Mouse (Mus musculus): ENCODE data around the gene Defb28.

Gene Defb28

DNA sequence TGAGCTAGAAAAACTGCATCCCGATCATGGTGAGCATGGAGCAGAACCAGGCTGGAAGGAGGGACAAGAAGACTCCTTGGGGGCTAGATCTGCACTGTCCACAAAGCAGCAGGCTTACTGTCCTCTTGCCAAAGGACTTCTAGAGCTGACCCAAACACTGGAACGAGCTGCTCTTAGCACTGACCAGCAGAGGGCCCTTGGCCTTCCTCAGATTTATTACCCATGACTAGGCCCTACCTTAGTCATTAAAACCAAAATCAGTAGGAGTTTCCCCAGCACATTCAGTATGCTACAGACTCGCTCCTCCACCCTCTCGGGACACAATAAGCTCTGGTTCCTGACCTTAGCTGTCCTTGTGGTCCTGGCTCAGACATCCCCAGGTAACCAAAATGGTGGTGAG is at the start of gene Defb28:
Gene Defb28, plus strand, starts transcription at position 275 of the 400 bp plus-strand sequence.
- DNase-seq (ENCODE audit: low spot score in 2 of 2), result no peak

DNA sequence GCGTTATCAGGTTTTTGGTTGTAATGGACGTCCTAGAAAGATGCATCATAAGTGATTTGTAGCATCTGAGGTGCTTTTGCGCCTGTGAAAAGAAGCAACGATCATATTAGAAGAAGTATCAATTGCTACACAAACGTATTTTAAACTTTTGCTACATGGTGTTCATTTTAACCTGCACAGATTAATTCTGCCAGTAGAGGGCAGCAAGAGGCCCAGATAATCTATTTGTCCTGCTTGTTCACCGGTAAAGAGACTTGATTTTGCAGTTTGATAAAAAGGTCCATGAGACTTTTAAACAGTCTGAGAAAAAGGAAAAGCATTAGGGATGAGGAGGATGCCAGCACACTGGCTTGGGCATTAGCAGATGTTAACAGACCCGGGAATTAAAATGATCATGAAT is 47.1 kb upstream of the Defb28 start:
- peak in 1 of 2 experiments; percentile 45 for DNase-seq (ENCODE audit: low spot score in 2 of 2)

DNA sequence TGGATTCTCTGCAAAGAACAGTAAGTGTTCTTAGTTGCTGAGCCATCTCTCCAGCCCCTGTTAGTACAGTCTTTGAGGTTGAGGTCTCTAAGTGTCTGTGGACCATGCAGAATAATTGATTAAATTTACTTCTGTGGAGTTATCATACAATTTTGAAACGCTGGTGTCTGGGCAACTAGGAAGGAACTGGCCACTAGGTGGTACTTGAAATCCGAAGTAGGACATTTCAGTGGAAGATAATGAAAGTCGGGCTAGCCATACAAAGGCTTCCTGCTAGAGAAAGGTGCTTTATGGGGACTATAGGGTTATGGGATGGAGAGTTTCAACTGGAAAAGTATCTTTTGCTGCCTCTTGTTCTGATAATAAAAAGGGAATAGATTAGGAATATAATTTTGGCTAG is 45.6 kb upstream of the Defb28 start:
- no peak for DNase-seq (ENCODE audit: low spot score in 2 of 2)

DNA sequence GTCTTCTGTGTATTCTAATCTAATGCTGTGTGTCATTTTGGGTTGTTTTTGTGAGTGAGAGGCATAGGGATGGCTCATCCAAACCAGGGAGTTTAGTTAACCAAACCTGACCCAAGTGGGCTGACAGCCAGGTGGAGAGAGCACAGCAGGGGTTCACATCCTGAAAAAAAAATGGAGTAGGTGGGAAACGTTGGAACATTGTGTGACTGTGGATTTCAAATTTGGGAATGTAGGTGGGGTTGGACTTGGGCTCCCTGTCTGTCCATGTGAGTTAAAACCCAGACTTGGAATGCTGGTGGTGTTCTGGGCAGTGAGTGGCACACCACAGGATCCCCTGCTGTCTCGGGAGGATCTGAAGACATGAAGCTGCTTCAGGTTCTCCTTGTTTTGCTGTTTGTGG is 41.3 kb upstream of the Defb28 start, which contains the start of gene Defb20:
Gene Defb20, plus strand, starts transcription at position 301 of the 400 bp plus-strand sequence.
- DNase-seq (ENCODE audit: low spot score in 2 of 2), result no peak

DNA sequence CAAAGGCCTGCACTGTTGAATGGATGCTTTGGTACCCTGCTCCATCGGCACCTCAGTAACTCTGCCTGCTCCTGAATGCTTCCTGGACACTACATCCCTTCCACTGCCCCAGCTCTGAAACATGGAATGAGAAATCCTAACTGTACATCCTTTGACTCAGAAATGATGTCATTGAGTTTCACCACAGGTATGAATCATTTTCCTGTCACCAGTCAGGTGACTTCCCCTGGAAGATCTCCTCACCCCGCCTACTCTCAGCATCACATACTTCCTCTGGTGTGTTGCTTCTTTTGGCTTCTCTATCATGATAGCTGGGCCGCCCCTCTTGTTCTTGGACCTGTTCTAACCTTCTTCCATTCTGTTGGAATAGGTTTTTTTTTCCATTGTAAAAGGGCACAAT is 37.2 kb upstream of the Defb28 start:
- no peak for DNase-seq (ENCODE audit: low spot score in 2 of 2)

DNA sequence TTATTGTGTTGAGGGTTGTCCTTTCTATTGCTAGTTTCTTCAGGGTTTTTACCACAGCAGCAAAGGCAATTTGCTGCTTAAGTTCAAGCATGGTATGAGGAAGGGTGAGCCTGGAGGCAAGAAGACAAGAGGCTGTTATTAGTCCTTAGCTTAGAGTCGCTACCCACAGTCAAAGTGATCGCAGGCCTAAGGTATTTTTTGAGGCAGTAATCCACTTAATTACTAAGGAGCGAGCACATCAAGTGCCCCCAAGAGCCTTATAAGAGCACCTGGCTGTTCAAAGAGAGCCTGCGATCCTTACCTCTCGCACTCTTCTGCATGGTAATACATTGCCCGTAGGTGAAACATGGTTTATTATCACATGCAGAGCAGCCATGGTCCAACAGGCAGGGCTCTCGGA is 36.3 kb upstream of the Defb28 start:
- DNase-seq (ENCODE audit: low spot score in 2 of 2), result no peak

DNA sequence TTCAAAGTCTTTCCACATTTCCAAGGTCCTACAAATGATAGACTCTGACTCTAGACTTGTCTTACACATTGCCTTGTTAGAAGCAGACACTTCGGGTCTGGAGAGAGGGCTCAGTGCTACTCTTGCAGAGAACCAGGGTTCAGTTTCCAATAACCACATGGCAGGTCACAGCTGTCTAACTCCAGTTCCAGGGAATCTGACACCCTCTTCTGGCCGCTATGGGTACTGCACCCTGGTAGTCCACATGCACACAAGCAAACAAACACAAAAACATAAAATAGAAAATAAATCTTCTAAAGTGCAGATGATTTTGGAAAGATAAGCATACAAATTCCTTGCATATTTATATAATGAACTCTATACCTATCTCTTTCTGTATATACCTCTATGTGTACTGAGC is 31.0 kb upstream of the Defb28 start:
- no peak for DNase-seq (ENCODE audit: low spot score in 2 of 2)

DNA sequence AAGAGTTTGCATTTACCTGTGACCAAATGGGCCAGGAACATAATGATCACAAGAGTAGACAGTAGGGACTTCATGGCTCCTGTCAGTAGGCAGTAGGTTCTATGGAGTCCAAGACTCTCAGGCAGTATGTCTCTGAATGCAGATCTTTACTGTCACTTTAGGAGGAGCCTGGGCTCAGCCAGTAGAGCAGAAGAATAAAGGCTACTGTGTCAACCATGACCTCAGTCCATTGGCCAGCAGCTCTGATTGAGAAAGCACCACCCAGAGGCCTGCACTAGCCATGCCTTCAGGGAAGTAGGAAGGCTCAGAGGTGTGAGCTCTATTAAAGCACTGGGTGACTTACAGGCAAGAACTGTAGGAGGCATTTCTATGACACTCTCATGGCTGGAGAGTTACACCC is 28.0 kb upstream of the Defb28 start, which contains the start of gene Defb22:
Gene Defb22, minus strand, starts transcription at position 101 of the 400 bp plus-strand sequence.
- DNase-seq (ENCODE audit: low spot score in 2 of 2), result no peak

DNA sequence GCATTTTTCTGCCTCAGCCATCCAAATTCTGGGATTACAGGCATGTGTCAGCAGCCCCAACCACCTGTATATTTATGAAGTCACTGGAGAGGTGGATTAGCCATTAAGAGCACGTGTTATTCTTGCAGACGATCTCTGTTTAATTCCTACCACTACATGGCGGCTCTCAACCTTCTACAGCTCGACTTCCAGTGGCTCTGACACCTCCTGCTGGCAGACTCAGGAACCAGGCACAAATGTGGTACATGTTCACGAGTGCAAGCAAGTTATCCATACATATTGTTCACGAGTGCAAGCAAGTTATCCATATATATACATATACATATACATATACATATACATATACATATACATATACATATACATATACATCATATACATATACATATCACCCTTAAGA is 24.9 kb upstream of the Defb28 start:
- DNase-seq (ENCODE audit: low spot score in 2 of 2), result no peak

DNA sequence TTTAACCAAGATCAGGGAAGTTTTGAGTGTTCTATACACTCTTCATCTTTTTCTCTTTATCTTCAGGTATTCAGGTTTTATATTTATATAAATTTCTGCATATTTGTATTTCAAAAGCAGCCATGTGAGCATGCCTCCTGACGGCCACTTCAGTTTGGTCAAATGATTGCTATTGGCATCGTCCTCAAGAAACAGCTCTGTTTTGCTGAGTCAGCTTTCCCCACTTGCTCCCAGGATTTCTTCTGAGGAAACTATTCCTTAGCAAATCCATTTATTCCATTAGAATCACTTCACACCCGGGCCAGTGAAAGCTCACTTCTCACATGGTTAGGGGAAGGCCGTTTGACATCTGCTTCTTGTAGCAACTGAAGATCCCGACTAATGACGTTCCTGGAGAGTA is 20.0 kb upstream of the Defb28 start:
- no peak for DNase-seq (ENCODE audit: low spot score in 2 of 2)

DNA sequence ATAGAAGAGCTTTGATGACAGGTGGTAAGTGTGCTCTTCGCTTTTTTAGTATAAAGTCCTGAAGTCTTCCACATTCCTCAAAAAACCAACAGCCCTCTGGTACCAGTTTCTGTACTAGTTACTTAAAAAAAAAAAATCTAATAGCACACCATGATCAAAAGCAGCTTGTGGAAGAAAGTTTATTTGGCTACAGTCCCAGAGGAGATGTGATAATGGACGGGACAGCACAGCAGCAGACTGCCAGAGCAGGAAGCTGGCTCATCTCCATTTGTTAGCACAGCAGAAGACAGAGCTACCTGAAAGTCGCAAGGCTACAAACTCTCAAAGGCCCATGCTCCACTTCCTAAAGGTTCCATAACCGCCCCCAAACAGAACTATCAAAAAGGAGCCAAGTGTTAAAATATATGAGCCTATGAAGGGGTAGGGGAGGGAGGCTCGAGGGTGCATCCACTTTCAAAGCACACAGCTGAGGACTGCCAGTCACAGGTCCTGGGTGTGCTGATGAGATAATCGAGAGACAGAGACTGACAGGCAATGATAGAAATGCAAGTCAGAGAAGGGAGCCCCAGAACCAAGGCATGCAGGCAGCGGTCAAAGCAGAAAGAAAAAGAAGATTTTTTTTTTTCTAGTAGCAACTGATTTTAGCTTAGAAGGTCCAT is 17.7 kb upstream of the Defb28 start:
- no peak for DNase-seq (ENCODE audit: low spot score in 2 of 2)

DNA sequence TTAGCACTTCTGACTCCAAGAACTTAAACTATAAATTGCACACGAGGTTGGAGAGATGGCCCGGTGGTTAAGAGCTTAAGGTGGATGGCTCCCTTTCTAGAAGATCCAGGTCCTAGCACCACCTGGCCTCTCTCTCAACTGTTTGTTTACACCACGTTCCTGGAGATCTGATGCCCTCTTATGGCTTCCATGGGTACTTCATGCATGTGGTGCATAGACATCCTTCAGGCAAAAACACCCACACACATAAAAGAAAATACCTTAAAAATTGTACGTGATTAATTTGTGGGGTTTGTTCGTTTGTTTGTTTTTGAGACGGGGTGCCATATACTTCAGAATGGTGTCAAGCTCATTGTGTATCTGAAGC is 17.2 kb upstream of the Defb28 start:
- DNase-seq (ENCODE audit: low spot score in 2 of 2), result no peak

DNA sequence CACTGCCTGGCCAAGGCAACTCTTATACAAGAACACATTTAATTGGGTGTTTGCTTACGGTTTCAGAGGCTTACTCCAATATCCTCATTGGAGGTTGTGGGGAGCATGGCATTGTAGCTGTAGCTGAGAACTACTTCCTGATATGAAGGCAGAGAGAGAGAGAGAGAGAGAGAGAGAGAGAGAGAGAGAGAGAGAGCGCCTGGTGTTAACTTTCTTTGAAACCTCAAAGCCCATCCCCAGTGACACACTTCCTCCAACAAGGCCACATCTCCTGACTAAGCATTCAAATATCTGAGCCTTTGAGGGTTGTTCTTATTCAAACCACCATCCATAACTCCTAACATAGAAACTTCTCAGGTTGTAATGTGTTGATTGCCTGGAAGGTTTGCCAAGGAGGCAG is 14.1 kb upstream of the Defb28 start:
- no peak for DNase-seq (ENCODE audit: low spot score in 2 of 2)

DNA sequence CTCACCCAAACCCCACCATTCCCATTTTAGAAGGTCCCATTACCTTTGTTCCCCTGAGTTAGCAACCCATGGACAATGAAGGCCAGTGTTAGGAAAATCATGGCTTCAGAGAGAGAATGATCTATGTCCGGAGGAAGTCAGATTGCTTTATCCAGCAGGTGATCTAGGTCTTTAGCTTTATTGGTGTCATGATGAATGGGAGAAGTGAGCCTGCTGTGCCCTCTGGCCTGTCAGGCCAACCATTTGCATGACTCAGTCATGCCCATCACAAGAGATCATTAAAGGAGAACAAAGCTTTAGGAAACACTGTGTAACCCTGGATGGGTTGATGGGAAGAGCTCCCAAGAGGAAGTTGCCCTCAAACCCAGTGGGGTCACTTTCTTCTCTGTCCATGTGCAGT is 6.5 kb upstream of the Defb28 start, which contains the start of gene Defb26:
Gene Defb26, minus strand, starts transcription at position 101 of the 400 bp plus-strand sequence.
- DNase-seq (ENCODE audit: low spot score in 2 of 2), result no peak

DNA sequence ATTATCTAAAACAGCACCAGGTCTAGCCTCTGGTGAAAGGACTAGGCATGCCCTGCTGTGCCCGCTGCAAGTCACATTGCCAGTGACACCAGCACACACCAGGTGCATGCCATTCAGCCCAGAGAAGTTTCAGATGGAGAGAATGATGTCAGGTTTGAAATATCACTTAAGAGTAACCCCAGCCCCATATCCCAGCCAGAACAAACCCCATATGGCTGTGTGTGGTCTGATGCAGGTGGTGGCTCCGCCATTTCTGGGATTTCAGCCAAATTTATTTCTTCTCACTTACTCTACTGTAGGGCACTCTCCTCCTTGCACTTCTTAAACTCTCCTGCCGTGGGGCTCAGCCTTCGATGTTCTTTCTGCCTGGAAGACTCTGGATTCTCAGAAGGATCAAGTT is 2.0 kb upstream of the Defb28 start:
- DNase-seq (ENCODE audit: low spot score in 2 of 2), result no peak

DNA sequence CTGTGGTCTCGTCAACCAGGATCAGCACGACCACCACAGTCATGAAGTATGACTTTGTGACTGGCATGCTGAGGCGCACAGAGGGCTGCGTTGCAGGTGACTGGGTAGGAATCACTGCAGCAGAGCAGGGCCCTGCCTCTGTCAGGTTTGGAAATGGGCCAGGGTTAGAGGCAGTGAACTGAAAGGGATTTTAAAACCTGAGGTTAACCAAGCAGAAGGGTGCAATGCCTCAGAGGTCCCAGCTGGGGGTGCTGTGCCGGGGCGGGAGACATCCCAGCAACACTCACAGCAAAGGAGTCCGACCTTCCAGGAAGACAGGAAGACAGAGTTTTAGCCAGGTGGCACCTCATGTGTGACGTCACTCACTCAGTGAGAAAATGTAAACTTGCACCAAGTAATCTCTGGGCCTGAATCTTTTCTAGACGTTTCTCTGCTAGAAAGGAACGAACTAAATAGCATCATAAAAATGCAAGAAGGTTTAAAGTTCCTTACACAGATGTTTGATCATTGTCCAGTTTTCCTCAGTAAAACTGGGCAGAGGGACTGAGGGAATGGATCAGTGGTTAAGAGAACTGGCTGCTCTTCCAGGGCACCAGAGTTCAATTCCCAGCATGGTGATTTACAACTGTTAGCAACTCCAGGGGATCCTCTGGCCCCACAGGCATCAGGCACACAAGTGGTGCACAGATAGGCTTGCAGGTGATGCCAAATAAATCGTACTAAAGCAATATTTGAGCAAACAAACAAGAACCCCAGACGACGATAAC is 22.1 kb downstream of the Defb28 start, which contains the start of gene Defb29:
Gene Defb29, minus strand, starts transcription at position 155 of the 767 bp plus-strand sequence.
- DNase-seq (ENCODE audit: low spot score in 2 of 2), result no peak

DNA sequence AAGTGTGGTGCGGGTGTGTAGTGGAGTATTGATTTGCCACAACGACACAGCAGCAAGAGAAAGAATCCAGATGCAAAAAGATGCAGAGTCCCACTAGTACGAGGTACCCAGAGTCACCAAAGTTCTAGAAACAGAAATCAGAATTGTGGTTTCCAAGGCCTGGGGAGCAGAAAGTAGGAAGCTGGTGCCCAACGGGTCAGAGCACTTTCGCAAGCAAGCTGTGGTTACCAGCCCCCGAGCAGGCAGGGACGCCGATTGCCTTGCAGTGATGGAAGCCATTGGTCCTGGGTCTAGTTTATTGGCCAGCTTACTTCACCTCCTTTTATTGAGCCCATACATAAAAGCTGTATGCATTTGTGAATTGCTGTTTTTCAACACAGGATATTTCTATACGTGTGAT is 23.9 kb downstream of the Defb28 start:
- no peak for DNase-seq (ENCODE audit: low spot score in 2 of 2)

DNA sequence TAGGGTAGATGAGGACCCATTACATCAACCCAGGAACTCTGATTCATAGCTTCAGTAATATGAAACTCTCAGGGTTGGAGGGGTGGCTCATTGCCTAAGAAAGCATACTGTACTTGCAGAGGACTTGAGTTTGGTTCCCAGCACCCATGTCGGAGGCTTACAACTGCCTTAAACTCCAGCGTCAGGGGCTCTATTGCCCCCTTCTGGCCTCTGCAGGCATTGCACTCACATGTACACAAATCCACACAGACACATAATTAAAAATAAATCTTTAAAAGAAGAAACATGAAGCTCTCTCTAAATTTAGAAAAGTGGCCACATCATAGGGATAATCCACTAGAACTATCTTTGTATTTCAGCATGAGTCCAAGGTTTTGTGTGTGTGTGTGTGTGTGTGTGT is 24.8 kb downstream of the Defb28 start:
- DNase-seq (ENCODE audit: low spot score in 2 of 2), result no peak

DNA sequence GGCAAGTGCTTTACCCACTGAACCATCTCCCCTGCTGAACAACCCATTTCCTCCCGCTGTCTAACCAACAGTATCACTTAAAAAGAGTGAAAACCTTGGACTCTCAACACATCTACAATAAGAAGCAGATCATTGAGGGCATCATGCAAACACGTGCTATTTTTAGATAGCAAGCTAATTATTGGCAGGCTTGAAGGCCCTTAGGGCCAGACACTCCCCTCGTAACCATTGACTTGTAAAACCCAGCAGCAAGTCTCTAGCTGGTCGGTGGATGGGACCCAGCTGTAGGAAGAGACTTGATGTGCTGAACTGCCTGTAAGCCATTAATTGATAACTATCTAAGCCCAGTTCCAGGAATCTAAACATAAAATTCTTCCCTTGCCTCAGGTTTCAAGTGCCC is 25.4 kb downstream of the Defb28 start:
- DNase-seq (ENCODE audit: low spot score in 2 of 2), result no peak

DNA sequence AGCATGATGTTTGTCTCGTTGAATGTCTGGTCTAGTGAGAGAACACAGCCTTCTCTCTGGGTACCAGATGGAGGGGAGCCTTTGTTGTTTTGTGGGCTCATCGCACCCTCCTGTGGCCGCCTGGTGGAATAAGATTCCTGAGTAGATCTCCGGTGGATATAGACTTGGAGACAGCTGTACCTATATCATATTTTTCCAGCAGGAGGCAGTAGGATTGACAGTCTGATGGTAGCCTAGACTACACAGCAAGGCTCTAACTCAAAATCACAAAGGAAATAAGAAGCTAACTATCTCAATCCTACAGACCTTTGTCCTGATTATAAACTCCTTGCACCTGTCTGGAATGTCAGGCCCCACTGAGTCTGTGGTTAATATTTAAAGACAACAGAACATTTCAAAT is 26.6 kb downstream of the Defb28 start:
- DNase-seq (ENCODE audit: low spot score in 2 of 2), result peak; percentile 33 to 52

DNA sequence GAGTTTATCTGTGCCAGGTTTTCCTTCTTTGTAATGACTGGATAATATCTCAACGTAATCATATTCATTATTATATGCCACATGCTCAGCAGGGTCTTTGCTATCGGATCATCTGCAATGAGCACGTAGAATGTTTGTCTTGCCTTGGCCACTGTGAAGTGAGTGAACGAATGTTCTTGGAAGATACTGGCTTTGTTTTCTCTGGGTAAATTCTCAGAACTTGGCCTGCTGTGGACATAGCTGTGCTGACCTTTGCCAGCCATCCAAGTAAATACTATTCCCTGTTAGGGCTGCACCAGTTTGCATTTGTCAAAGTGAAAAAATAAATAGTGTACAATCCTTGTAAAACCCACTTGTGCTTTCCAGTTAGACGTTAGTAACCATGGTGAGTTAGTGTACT is 30.1 kb downstream of the Defb28 start:
- DNase-seq (ENCODE audit: low spot score in 2 of 2), result no peak

DNA sequence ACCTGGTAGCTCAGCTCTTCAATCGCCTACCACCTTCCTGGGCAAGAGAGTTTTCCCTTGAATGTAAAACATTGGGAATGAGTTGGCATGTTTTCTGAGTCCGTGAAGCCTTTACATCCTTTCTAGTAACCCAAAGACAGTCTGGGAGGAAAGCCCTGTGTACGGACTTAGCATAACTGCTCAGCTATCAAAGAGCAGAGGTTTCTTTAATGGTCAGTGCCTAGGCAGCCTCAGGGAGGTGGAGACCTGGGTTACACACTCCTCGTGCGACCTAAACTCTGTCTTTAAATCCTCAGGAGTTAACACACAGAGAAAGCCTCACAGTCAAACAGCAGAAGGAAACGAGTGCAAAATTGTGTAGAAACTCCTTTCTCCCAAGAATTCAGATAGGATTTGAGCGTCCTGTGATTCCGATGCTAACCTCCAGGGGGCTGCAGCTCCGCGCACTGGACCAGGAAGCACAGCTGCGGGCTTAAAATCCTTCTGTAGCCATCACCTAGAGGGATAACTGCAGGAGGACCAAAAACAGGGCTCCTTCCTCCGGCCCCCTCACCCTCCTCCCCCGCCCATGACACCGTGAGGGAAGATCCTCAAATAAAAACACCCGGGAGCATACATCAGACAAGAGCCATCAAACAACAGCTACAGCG is 35.8 kb downstream of the Defb28 start:
- peak; percentile 11 to 62 for DNase-seq (ENCODE audit: low spot score in 2 of 2)

DNA sequence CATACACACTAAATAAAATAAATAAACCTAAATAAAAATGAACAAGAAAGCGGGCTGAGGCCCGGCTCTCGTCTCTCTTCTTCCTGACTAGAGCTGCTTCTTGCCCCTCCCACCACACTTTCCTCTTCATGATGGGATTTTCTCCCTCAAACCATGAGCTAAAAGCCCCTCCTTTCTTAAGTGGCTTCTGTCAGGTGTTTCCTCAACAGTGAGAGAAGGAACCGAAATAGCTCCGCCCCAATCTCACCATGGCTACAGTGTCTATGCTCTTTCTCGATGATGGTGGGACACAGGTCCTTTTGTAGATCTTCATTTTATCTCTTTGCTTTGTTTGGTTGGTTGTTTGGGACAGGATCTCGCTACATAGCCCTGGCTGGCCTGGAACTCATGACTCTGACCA is 38.6 kb downstream of the Defb28 start:
- DNase-seq (ENCODE audit: low spot score in 2 of 2), result no peak

Measured in frontal cortex, postnatal 14 days (tissue).